Mouse (Mus musculus) bone marrow, adult 2 months (tissue): ENCODE data around the gene Wdr76. TPM values are rescaled to one million over a fixed set of nuclear protein-coding genes. Genes with fewer than 3 reads are reported as not detected.
"Not testable (repeated sequence)": the region's sequence is repeated elsewhere in the genome, so short reads cannot be mapped to it uniquely, and the experiment has no call there.

ENCODE experiments used
- H3K27ac ChIP-seq: fragments of 200-500 bp; 2 replicates; pipeline ENCODE4 v1.5.1; 2012; ENCODE audit warnings: low read depth, mild to moderate bottlenecking, control low read depth, inconsistent platforms, low read length; ENCODE audit not compliant: control insufficient read depth, poor library complexity, insufficient read depth
- H3K4me1 ChIP-seq: fragments of 200-500 bp; 2 replicates; pipeline ENCODE4 v1.6.1; 2011; ENCODE audit warnings: low read length; ENCODE audit not compliant: control insufficient read depth, insufficient read depth
- H3K4me3 ChIP-seq: fragments of 200-500 bp; replicated peaks from 2 replicates; pipeline ENCODE3; 2011; ENCODE audit warnings: mild to moderate bottlenecking, low read depth, low read length, control low read depth; ENCODE audit not compliant: control insufficient read depth
- CTCF ChIP-seq: fragments of 200-500 bp; IDR thresholded peaks from 2 replicates; pipeline ENCODE4 v1.5.1; 2011; ENCODE audit warnings: low read length, control low read depth; ENCODE audit not compliant: control insufficient read depth, insufficient read depth
- POLR2A ChIP-seq: fragments of 200-500 bp; IDR thresholded peaks from 2 replicates; pipeline ENCODE4 v1.6.1; 2011; ENCODE audit warnings: low read depth, mild to moderate bottlenecking, control low read depth, low read length, borderline replicate concordance; ENCODE audit not compliant: control insufficient read depth
- WGBS: fragments of 180-500 bp; shearing (Covaris S2); methylation state at CpG from one replicate; pipeline ENCODE4 v1.1.7; 2018; 5-methylcytosine and 5-hydroxymethylcytosine counted together
- polyA plus RNA-seq: library from polyadenylated mRNA; stranded (reverse); fragments of >200 nt; gene quantifications from 2 replicates; pipeline ENCODE4 v1.2.4, GENCODE M21; 2011; ENCODE audit warnings: low replicate concordance; ENCODE audit not compliant: missing spikeins, insufficient read depth, insufficient read length

Gene Wdr76
- polyA plus RNA-seq, 1 experiment, result 15.0 TPM

DNA sequence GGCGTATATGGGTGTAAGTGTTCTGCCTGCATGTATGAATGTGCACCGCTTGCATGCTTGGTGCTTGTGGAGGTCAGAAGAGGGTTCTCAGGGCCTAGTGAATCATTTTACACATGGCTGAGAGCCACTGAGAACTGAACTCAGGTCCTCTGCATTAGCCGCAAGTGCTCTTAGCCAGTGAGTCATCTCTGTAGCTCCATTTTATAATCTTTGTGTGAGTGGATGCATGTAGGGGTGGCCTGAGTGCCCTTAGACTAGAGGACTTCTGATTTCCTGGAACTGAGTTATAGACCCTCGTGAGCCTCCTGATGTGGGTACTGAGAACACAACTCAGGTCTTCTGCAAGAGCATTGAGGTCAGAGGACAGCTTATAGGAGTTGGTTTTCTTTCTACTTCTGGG lies 7.7 kb downstream of the Wdr76 start:
- TF ChIP-seq CTCF (no peak), POLR2A (no peak)
- Histone ChIP-seq H3K4me3 (no peak overlapping the region), H3K4me1 (no peaks in the 10 kb centered on the region), H3K27ac (no peak overlapping the region)
- WGBS, result 88% methylated on average over 4 of the region's 4 CpGs

DNA sequence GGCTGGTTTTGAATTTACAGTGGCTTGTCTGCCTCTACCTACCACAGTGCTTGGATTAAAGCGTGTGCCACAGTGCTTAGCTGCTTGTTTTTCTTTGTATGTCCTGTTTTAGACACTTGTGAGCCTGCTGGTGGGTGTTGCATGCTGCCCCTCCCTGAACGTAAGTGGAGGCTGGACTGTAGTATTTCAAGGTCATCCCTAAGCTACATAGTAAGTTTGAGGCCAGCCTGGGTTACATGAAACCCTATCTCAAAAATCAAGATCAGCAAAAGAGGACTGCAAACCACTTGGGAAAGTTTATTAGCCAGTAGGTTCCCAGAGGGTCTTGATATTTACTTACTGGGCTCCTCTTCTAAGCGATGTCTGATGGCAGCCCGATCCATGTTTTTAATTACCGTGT lies 11.6 kb downstream of the Wdr76 start:
- Histone ChIP-seq H3K4me1 (no peaks in the 10 kb centered on the region), H3K27ac (no peak overlapping the region), H3K4me3 (no peak overlapping the region)
- TF ChIP-seq CTCF, result no peak
- TF ChIP-seq POLR2A, result no peak
- 91% methylated on average over 5 of the region's 5 CpGs for WGBS

DNA sequence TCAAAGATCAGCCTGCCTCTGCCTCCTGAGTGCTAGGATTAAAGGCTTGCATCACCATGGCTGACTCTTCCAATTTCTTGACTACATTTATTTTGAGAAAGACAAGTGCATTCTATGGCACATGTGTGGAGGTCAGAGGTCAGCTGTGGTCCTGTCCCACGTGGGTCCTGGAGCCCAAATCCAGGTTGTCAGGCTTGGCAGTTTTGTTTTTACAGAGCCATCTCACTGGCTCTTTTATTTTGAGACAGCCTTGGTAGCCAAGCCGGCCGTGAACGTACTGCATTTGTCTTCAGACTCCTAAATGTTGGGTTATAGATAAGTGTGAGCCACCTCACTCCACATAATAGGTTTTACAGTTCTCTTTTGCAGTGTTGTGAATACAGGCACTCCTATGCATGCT lies 12.2 kb downstream of the Wdr76 start:
- WGBS, result 91% methylated on average over 4 of the region's 4 CpGs
- not testable (repeated sequence) for H3K4me3 ChIP-seq, H3K27ac ChIP-seq, H3K4me1 ChIP-seq

DNA sequence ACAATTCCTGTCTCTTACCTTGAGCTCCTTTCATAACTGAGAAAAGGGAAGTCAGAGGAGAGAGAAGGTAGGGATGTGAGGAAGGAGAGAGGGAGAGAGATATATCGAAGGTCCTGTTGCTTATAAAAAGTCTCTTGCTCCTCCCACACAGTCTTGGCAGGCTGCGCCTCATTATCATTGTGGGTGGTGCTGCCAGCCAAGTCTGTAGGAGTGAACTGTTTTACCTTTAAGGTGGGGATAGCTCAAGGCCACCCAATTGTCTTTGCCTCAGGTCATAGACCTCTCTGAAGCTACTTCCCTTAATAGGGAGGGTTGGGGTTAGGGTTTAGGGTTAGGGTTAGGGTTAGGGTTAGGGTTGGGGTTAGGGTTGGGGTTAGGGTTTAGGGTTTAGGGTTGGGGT lies 15.5 kb downstream of the Wdr76 start:
- no peaks in the 10 kb centered on the region for H3K4me1 ChIP-seq
- TF ChIP-seq POLR2A (no peak), CTCF (no peak)
- H3K4me3 ChIP-seq, result no peak overlapping the region
- 72% methylated on average over 2 of the region's 2 CpGs for WGBS
- no peak overlapping the region for H3K27ac ChIP-seq

DNA sequence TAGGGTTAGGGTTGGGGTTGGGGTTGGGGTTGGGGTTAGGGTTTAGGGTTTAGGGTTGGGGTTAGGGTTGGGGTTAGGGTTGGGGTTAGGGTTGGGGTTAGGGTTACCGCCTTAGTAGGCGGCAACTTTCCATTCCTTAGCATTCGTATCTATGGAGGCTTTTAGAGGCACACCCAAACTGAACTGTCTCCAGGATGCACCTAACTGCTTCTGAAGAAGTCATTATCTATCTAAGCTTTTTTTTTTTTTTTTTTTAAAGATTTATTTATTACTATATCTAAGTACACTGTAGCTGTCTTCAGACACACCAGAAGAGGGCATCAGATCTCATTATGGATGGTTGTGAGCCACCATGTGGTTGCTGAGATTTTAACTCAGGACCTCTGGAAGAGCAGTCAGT lies 16.3 kb downstream of the Wdr76 start:
- H3K4me1 ChIP-seq, H3K4me3 ChIP-seq, H3K27ac ChIP-seq: not testable (repeated sequence)
- 83% methylated on average over 3 of the region's 3 CpGs for WGBS

DNA sequence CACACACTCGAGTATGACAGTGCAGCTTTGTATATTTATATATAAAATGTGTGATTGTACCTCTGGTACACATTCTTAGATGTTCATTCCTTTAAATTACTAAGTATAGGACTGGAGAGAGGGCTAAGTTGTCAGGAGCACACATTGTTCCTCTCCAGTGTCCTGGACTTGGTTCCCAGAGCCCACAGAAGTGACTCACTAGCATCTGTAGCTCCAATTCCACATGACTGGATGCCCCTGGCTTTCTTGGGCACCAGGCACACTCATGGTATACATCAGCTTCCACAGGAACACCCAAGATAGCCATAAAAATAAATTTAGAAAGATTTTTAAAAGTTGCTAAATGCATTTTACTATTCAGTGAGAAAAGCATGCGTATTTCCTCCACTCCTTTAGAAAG lies 18.5 kb downstream of the Wdr76 start:
- no peaks in the 10 kb centered on the region for H3K4me1 ChIP-seq
- H3K4me3 ChIP-seq, result no peak overlapping the region
- TF ChIP-seq POLR2A, result no peak
- TF ChIP-seq CTCF, result no peak
- WGBS, result 85% methylated on average over 2 of the region's 2 CpGs
- H3K27ac ChIP-seq, result no peak overlapping the region

DNA sequence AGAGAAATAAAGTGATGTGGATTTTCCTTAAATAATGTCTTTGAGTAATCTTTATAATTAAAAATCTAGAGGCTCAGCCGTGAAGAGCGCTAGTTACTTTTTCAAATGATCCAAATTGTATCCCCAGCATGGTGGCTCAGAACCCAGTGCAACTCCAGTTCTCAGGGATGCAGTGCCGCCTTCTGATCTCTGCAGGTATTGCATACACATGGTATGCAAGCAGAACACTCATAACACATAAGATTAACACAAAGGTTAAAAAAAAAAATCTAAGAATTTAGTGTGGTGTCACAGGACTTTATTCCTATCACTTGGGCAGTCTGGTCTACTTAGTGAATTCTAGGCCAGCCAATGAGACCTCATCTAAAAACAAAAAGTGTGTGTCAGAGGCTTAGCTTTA lies 38.3 kb downstream of the Wdr76 start:
- TF ChIP-seq POLR2A (no peak), CTCF (no peak)
- Histone ChIP-seq H3K4me1 (no peaks in the 10 kb centered on the region), H3K27ac (no peak overlapping the region), H3K4me3 (no peak overlapping the region)
- 90% methylated on average over 3 of the region's 3 CpGs for WGBS

DNA sequence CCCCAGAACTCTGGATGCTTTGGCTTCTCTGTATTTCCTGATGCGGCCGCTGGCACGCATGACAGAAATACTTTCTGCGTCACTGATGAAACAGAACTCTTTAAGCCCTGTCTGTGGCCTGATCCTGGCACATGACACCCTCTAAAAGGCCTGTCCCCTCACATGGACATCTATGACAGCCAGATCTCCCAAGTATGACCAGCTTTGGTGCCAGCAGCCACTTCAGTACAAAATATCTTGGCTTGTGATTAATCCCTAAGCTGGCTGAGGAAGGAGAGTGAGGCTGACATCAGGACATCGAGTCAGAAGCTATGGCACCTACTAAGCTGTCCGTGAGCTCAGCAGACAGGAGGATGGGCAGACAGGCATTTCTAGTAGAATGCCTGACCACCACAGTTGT lies 43.1 kb downstream of the Wdr76 start:
- Histone ChIP-seq H3K27ac (no peak overlapping the region), H3K4me1 (no peaks in the 10 kb centered on the region), H3K4me3 (no peak overlapping the region)
- TF ChIP-seq CTCF (no peak), POLR2A (no peak)
- 90% methylated on average over 6 of the region's 6 CpGs for WGBS

DNA sequence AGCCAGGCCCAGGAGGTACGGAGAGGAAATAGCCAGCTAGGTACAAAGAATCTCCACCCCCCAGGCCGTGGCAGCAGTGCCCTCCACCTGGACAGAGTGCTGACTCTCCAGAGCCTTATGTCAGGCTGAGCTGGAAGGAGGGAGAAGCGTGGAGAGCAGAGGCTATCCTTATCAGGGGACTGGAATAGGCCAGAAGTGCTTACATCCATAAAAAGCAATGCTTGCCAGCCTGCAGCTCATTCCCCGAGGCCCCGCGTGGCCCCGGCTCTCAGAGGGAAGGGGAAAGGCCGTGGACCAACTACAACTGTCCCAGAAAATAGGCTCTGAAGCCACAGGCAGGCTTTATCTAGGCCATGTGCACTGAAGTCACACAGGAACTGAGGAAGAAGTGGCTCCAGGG lies 44.7 kb downstream of the Wdr76 start:
- H3K27ac ChIP-seq, result no peak overlapping the region
- no peak for TF ChIP-seq CTCF
- 66% methylated on average over 8 of the region's 8 CpGs for WGBS
- H3K4me1 ChIP-seq, result no peaks in the 10 kb centered on the region
- H3K4me3 ChIP-seq, result no peak overlapping the region

DNA sequence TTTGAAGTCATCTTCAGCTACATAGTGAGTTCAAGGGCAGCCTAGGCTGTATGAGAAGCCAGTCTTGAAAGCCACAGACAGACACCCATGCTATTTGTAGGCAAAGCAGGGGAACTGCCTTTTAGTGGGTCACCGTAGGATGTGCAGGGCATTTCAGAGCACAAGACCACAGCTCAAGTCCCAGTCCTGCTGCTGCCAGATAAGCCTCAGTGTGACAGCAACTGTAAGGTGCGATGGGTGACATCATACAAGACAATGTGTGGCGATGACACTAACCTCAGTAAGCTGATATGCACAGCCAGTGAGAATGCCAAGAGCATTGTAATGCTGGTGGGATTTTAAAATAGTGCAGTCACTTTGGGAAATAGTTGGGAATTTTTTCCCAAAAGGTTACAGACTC lies 56.6 kb downstream of the Wdr76 start:
- 63% methylated on average over 3 of the region's 3 CpGs for WGBS
- H3K4me1 ChIP-seq, result no peaks in the 10 kb centered on the region
- no peak for TF ChIP-seq CTCF
- no peak for TF ChIP-seq POLR2A

More for the DNA sequence above, 56.6 kb downstream of the Wdr76 start:
- Histone ChIP-seq H3K27ac (no peak overlapping the region), H3K4me3 (no peak overlapping the region)
